Mouse (Mus musculus) liver, adult 2 months (tissue): ENCODE data around the gene Trmt112.

ENCODE experiments used
- CTCF ChIP-seq: fragments of 200-500 bp; IDR thresholded peaks from 2 replicates; pipeline ENCODE4 v1.5.1; 2011; ENCODE audit warnings: low read depth, low read length, control low read depth
- POLR2A ChIP-seq: fragments of 200-500 bp; IDR thresholded peaks from 2 replicates; pipeline ENCODE4 v1.6.1; 2011; ENCODE audit warnings: low read length, control low read depth; ENCODE audit not compliant: insufficient read depth; ENCODE audit errors: extremely low read depth

- TF ChIP-seq CTCF, result no peak
- TF ChIP-seq POLR2A, result peak; percentile 86
Measured at GRCm38 (mm10) chr19:6921647-6922567, 12.4 kb downstream of the Trmt112 start, which contains the start of gene Esrra.
